Mouse (Mus musculus) hindbrain, embryonic 10.5 days (tissue): ENCODE measurements at regions not wholly inside any gene's neighbourhood (a gene's known extent, or its start where the extent isn't known, plus 50 kb on each side); places are given as distances from the start of the nearest gene placed in this dataset.

ENCODE experiments used
- DNase-seq: peaks from one replicate; pipeline ENCODE4 v3.0.0-alpha.2; 2017; ENCODE audit warnings: low spot score
- H3K27ac ChIP-seq: fragments of 300-500 bp; sonication (generic); 2 replicates; pipeline ENCODE4 v1.5.1; 2016; ENCODE audit warnings: mild to moderate bottlenecking, moderate library complexity
- H3K27me3 ChIP-seq: fragments of 300-500 bp; sonication (generic); 2 replicates; pipeline ENCODE4 v1.6.1; 2016; ENCODE audit warnings: mild to moderate bottlenecking; ENCODE audit not compliant: poor library complexity, insufficient read depth, severe bottlenecking
- H3K36me3 ChIP-seq: fragments of 300-500 bp; sonication (generic); 2 replicates; pipeline ENCODE4 v1.6.1; 2016; ENCODE audit warnings: mild to moderate bottlenecking, moderate library complexity
- H3K4me1 ChIP-seq: fragments of 300-500 bp; sonication (generic); replicated peaks from 2 replicates; pipeline ENCODE4 v1.6.1; 2016; ENCODE audit warnings: mild to moderate bottlenecking
- H3K4me3 ChIP-seq: fragments of 300-500 bp; sonication (generic); 2 replicates; pipeline ENCODE4 v1.5.1; 2016; ENCODE audit warnings: mild to moderate bottlenecking, moderate library complexity
- H3K9me3 ChIP-seq: fragments of 300-500 bp; sonication (generic); 2 replicates; pipeline ENCODE4 v1.6.1; 2016; ENCODE audit warnings: mild to moderate bottlenecking, moderate library complexity
- WGBS: fragments of 180-500 bp; shearing (Covaris S2); methylation state at CpG from one replicate; pipeline ENCODE4 v1.1.7; 2016; 5-methylcytosine and 5-hydroxymethylcytosine counted together

DNA sequence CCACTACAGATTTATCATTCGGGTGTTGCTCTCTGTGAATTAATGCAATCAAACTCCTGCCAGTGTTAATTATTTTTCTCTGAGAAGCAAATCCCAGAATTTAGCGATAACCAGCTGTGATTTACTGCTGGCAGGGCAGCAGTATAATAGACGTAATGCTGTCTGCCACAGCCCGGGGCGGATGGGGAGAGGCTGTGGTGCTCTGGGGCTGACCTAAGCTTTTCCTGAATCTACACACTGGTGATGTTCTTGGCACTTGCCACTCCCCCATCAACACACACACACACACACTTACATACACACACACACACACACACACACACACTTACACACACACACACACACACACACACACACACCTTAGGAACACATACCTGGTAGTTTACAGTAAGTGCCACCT lies 101.4 kb upstream of the Dynlrb2 start:
- WGBS = 85% methylated on average over 5 of the region's 5 CpGs
- Histone ChIP-seq H3K27ac (no peak overlapping the region), H3K4me1 (no peaks in the 10 kb centered on the region), H3K9me3 (no peaks in the 10 kb centered on the region; the same call in 1 of the 2 replicates), H3K36me3 (no peaks in the 10 kb centered on the region), H3K4me3 (no peak overlapping the region), H3K27me3 (no peaks in the 10 kb centered on the region)
- DNase-seq = no peak

DNA sequence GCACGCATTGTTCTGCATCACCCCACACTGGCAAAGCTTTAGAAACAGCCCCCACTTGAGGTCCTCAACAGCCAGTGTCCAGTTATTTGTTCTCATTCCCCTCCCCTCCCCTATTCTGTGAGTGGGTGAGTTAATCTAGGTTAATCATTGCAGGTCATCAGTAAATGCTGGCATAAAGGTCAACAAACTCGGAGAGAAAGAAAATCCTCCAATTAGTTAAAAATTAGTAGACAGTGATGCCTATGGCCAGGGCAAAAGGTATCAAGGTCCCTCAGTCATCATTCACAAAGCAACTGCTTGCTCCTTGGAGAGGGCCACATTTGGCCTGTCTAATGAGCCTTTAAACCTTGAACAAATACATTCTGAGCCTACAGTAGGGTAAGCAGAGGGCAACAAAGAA lies 105.3 kb upstream of the Dynlrb2 start:
- Histone ChIP-seq H3K4me3 (no peak overlapping the region), H3K9me3 (no peaks in the 10 kb centered on the region; the same call in 1 of the 2 replicates), H3K27ac (no peak overlapping the region), H3K36me3 (no peaks in the 10 kb centered on the region), H3K27me3 (no peaks in the 10 kb centered on the region), H3K4me1 (no peaks in the 10 kb centered on the region)
- WGBS = 68% methylated on average over 2 of the region's 2 CpGs
- no peak for DNase-seq

DNA sequence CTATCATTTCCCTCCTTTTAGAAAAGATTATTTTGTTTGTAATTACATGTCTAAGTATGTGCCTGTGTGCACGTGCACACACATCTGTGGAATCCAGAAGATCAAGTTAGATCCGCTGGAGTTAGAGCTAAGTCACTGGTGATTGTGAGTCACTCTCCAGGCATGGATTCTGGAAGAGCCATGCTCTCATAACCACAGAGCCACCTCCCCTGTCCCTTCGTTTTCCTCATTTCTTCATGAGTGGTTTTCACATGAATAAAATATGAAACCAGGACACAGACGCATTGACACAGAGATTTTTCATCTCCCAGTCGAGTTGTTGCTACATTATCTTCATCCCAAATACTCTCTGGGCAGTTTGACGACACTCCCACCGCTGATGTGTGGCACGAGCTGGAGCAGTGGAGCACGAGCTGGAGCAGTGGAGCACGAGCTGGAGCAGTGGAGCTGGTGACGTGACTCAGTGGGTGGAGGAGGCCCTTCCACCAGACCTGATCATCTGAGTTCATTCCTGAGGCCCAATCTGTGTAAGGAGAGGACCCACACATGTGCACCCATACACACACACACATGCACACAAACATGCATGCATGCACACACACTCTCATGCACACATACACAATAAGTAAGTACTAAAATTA lies 106.1 kb upstream of the Dynlrb2 start:
- no peaks in the 10 kb centered on the region for H3K27me3 ChIP-seq
- 81% methylated on average over 11 of the region's 11 CpGs for WGBS
- H3K27ac ChIP-seq = no peak overlapping the region
- DNase-seq = no peak
- no peaks in the 10 kb centered on the region for H3K4me1 ChIP-seq
- H3K9me3 ChIP-seq = no peaks in the 10 kb centered on the region; the same call in 1 of the 2 replicates
- H3K36me3 ChIP-seq = no peaks in the 10 kb centered on the region
- H3K4me3 ChIP-seq = no peak overlapping the region

DNA sequence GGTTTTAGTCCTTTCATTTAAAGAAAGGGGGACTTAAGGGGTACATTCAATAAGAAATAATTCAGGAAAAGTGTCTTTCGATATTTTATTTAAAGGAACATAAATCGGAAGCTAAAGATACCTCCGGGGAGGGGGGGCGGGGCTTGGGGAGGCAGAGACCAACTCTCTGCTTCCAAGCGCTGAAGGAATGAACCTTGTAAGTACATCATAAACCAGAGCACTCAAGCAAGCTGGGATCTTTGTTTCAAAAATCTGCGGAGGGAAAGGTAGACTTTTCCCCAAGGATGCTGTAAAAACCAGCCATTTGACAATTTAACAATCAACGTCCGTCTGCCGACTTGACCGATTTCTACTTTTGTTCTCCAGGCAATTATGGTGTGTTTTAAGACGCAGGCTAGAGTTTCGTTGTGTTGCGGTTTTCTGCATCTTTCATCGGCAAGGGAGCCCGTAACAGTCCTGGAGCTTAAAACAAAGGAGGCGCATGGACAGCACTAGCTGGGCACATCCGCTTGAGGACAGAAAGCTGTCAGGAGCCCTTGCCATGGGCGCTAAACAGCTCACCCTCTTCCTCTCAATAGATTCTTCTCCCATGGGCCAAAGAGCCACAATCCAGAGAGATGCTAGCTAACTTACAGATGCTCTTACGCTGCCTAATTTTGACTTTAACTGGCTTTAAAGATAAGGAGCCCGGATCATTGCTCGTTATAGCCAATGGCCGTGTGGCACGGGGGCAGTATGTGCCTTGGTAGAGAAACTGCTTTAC lies 119.4 kb upstream of the Dynlrb2 start:
- Histone ChIP-seq H3K4me1 (peaks cover 11% of the 10 kb centered on the region), H3K36me3 (no peaks in the 10 kb centered on the region), H3K27ac (no peak overlapping the region), H3K27me3 (no peaks in the 10 kb centered on the region), H3K4me3 (no peak overlapping the region), H3K9me3 (0 out of 2 replicates have a peak, but pooled peaks cover 6% of the 10 kb centered on the region)
- 95% methylated on average over 23 of the region's 23 CpGs for WGBS
- no peak for DNase-seq

DNA sequence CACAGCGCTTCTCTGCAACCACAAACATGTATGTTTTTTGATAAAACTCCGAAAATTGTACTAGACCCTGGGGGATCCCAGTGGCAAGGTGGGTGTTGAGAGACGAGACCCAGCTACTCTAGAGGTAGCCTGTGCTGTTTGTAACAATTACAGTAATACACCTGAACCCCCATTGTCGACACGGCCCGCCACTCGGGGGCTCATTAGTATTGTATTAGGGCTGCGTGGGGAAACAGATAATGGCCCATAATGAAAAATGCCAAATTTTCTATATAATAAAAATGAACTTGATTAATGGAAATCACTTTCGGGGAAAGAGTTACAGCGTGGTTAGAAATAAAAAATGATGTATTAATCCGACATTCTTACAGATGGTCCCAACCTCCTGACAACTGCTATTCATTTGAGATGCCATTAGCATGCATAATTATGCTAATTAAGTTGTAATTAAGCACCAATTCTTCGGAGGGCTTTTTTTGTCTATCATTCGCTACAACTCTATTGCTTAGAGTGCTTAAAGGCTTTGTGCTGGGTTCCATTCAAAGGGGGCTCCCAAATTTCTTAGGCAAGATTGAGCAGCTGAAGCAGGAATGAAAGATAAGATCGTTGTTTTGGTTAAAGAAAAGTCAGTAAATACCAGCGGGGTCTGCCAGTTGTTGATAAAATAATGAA lies 120.2 kb upstream of the Dynlrb2 start:
- Histone ChIP-seq H3K27me3 (no peaks in the 10 kb centered on the region), H3K4me3 (no peak overlapping the region), H3K4me1 (peaks cover 11% of the 10 kb centered on the region), H3K9me3 (0 out of 2 replicates have a peak, but pooled peaks cover 6% of the 10 kb centered on the region), H3K27ac (0 out of 2 replicates have a peak overlapping the region, but pooled peaks have one; percentile 12), H3K36me3 (no peaks in the 10 kb centered on the region)
- WGBS = 83% methylated on average over 15 of the region's 15 CpGs
- DNase-seq = no peak

DNA sequence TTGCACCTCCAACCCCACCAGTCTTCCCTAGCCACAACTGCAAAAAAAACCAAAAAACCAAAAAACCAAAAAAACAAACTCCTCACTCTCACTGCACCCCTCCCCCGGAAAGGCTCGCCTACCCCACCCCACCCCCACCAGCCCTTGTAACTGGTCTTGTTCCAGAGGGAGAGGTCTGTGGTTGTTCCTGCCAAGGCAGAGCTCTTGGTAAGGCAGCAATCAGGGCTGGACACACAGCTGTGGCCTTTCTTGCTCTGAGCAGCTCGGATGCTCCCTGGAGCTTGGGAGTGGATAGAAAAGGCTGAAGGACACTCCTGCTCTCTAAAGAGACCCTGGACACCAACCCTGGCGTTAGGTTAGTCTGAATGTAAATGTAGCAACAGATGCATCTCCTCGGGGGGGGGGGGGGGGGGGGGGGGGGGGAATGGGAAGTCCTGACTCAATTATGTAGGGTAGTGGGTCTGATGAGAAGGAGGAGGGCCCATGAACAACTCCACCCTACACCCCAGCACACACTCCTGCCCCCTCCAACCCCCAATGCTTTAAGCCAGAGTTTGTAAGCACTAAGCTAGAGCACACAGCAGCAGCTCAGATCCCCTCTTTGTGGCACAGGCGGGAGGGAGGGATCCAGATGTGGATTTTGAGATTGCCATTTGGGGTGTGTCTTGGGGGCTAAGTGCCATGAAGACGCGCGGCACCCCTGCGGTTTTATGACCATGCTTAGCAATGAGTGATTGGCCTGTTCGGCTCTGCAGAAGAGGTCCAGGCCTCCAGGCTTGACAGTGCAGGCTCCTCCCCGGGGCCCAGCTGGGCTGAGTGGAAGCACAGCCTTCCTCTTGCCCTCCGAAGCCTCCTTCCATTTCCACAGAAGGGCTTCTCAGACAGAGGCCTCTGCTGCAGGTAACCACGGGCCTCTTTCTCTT lies 121.0 kb upstream of the Dynlrb2 start:
- Histone ChIP-seq H3K36me3 (no peaks in the 10 kb centered on the region), H3K27me3 (no peaks in the 10 kb centered on the region), H3K9me3 (0 out of 2 replicates have a peak, but pooled peaks cover 6% of the 10 kb centered on the region), H3K4me1 (peaks cover 11% of the 10 kb centered on the region), H3K4me3 (no peak overlapping the region), H3K27ac (0 out of 2 replicates have a peak overlapping the region, but pooled peaks have one; percentile 12)
- DNase-seq = peak; percentile 10
- WGBS = 50% methylated on average over 13 of the region's 14 CpGs

DNA sequence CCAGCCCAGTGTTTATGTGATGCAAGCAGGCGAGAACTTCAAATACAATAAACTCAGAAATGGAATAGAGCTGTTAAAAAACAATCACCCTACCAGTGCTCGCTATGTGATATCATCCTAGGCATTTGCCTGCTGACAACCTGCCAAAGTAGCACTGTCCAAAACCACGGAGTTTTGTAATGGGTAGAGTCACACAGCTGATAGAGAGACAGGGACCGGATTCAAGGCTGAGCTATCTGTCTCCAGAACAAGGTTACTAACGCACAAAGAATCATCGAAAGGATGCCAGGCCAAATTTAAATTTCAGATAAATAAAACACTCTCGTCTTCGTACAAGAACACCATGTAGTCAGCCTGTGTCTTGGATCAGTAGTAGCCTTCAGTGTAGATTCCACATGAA lies 121.7 kb upstream of the Dynlrb2 start:
- no peak overlapping the region for H3K27ac ChIP-seq
- H3K4me3 ChIP-seq = no peak overlapping the region
- no peaks in the 10 kb centered on the region for H3K36me3 ChIP-seq
- H3K9me3 ChIP-seq = 0 out of 2 replicates have a peak, but pooled peaks cover 6% of the 10 kb centered on the region
- DNase-seq = no peak
- H3K4me1 ChIP-seq = peaks cover 11% of the 10 kb centered on the region
- 88% methylated on average over 8 of the region's 8 CpGs for WGBS
- H3K27me3 ChIP-seq = no peaks in the 10 kb centered on the region

DNA sequence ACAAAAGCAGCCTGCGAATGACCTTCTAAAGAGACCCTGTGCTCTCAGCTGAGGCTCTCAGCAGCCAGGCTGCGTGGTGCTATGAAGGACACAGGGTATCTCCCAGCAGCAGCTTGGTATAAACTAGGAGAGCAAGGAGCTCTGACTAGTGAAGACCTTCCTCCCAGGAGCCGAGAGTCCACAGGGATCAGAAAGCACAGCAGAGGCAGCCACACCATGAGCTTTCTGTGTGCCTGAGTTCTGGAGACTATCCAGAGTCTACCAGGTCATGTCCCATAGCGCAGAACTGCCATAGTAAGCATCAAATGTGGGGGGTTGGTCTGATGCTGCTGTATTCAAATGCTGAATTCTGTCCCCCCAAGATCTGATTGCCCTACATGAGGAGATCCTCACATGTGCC lies 124.2 kb upstream of the Dynlrb2 start:
- Histone ChIP-seq H3K27ac (no peak overlapping the region), H3K4me3 (no peak overlapping the region), H3K36me3 (no peaks in the 10 kb centered on the region), H3K27me3 (no peaks in the 10 kb centered on the region), H3K4me1 (peaks cover 11% of the 10 kb centered on the region), H3K9me3 (0 out of 2 replicates have a peak, but pooled peaks cover 6% of the 10 kb centered on the region)
- 88% methylated on average over 4 of the region's 4 CpGs for WGBS
- no peak for DNase-seq

DNA sequence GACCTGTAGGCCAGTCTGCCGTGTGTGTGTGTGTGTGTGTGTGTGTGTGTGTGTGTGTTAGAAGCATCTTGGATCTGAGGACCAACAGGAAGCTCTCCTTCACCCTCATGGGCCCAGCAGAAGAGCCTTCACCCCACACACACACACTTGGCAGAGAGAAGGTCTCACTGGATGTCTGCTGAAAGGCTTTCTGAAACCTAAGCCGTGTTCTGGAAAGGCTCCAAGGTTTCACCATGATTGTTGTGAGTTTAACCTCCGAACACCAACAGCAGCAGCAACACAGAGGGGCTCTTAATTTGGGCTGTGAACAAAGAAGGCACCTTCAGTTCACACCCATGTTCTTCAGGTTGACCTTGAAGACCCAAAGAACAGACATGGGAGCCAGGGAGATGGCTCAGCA lies 124.9 kb upstream of the Dynlrb2 start:
- Histone ChIP-seq H3K9me3 (0 out of 2 replicates have a peak, but pooled peaks cover 6% of the 10 kb centered on the region), H3K27me3 (no peaks in the 10 kb centered on the region), H3K4me1 (peaks cover 11% of the 10 kb centered on the region), H3K4me3 (no peak overlapping the region), H3K36me3 (no peaks in the 10 kb centered on the region), H3K27ac (no peak overlapping the region)
- DNase-seq = no peak
- 79% methylated on average over 3 of the region's 3 CpGs for WGBS

DNA sequence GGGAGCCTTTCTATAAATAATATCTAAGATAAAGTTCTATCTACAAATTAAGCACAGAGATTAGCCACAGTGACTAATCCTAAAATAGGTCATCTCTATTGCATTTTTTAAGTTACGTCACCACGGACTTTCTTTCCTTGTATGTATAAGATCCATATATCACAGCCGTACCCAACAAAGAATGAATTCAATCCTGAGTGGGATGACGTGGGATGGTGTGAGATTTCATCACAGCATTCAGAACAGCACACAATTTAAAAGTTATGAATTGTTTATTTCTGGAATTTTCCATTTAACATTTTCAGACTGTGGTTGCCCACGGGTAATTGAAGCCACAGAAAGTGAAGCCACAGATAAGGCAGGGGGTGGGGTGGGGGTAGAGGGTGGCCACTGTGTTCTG lies 129.0 kb upstream of the Dynlrb2 start:
- Histone ChIP-seq H3K4me1 (peaks cover 16% of the 10 kb centered on the region), H3K9me3 (no peaks in the 10 kb centered on the region), H3K4me3 (no peak overlapping the region), H3K27me3 (no peaks in the 10 kb centered on the region), H3K27ac (no peak overlapping the region), H3K36me3 (no peaks in the 10 kb centered on the region)
- no peak for DNase-seq
- WGBS = 90% methylated on average over 5 of the region's 5 CpGs

DNA sequence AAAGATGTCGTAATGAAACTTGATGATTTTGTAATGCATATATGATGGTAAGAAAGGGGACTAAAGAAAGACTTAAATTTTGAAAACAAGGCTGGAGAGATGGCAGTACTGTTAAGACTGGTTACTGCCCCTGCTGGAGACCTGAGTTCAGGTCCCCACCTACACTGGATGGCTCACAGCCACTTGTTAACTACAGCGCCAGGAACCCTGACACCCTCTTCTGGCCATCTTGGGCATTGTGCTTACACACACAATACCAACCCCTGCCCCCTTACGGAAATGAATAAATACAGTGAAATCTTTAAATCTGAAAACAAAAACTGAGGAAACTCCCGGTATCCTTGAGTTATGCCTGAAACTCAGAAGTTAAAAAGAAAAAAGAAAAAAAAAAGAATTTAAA lies 131.7 kb upstream of the Dynlrb2 start:
- Histone ChIP-seq H3K27me3 (no peaks in the 10 kb centered on the region), H3K4me1 (peaks cover 28% of the 10 kb centered on the region), H3K36me3 (no peaks in the 10 kb centered on the region), H3K4me3 (no peak overlapping the region), H3K27ac (no peak overlapping the region), H3K9me3 (no peaks in the 10 kb centered on the region)
- no peak for DNase-seq
- WGBS = 88% methylated on average over 4 of the region's 4 CpGs

DNA sequence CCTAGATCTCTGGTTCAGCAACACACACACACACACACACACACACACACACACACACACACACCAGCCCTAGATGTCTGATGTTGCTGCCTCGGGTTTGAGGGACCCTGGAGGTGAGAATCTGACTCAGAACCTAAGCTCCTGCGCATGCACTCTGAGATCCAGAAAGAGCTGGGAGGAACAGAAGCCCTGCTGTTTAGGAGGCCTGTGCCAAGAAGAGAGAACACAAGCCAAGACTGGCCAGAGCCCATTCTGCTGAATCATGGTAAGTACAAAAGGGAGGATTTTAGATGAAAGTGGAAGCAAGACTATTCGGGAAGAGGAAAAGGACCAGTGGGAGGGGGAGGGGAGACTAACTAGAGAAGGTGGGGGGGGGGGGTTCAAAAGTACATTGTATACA lies 132.2 kb upstream of the Dynlrb2 start:
- Histone ChIP-seq H3K36me3 (no peaks in the 10 kb centered on the region), H3K4me3 (no peak overlapping the region), H3K9me3 (no peaks in the 10 kb centered on the region), H3K27ac (0 out of 2 replicates have a peak overlapping the region, but pooled peaks have one; percentile 17), H3K27me3 (no peaks in the 10 kb centered on the region), H3K4me1 (peaks cover 32% of the 10 kb centered on the region)
- 63% methylated on average over 3 of the region's 3 CpGs for WGBS
- no peak for DNase-seq
